Mouse (Mus musculus) inflammation-experienced regulatory T-cells, adult 6 months (primary cell): ENCODE measurements around the gene Plekha8. TPM values are rescaled to one million over a fixed set of nuclear protein-coding genes. Genes with fewer than 3 reads are reported as not detected.
A peak's percentile ranks its signal among the peaks of the same experiment; 100 is the strongest.

Source experiments
- ATAC-seq: one replicate; pipeline ENCODE4 v1.8.0; 2017
- polyA plus RNA-seq, 3 experiments: library from polyadenylated mRNA; unstranded; fragments of 100-300 nt; shearing (Covaris generic); gene quantifications; one replicate each; pipeline ENCODE4 v1.2.1; 2017

Gene Plekha8
- polyA plus RNA-seq, 3 experiments from 2014 or later: 1.3 to 1.6 (median 1.5) TPM

DNA sequence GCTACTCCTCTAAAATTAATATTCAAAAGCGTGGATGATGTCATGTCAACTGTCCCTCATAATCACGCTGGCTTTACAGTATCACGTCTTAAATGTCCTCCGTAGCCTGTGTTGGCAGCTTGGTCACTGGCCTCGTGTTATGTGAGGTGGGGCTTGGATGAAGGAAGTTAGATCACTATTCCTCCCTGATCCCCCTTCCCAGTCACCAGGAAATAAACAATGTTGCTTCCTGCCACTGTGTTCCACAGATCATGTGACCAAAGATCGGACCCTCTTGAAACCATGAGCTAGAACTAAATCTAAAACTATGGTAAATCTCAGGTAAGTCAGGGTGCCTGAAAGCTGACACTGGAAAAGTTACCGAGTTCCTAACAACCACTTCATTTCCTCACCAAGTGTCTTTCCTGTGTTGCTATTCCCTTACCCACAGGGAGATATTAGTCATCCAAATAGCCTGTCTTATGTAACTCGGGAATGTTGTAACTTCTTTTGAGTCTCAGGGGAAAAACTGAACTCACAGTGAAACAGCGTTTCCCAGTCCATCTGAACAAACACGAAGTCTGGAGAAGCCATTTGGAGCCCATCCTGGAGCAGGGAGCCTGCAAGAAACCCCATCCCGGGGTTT lies 60.7 kb downstream of the Plekha8 start:
- ATAC-seq: no peak

DNA sequence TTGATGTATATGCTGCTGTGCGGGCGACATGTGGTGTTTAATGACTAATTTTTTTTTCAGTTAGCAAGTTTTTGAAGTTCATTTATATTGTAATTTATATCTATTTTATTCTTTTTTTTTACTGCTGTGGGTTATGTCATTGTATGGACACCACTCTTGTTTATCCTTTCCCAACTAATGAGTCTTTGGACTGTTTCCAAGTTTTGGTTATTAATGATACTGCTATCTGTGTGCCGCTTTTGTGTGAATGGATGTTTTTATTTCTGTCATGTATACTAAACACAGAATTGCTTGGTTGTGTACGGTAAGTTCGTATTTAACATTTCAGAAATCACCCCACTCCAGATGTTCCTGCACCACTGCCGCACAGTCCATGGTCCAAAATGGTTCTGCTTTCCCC lies 63.0 kb downstream of the Plekha8 start:
- ATAC-seq: no peak

DNA sequence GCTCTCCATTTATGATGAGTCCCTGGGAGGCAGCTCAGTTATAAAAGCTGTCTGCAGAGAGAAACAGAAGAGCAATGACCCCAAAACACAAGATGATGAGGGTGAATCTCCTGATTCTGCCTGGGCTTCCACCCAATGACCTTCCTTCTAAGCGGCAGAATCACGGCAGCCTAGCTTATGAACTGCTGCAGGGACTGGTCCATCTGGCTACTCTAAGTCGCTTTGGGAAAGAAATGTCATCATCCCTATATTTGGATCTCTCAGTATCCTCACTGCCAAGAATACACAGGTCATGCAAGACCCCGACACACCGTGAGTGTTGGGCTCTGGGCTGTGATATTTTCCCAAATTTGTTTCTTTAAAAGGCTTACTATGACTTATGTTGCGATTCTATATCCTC lies 75.0 kb downstream of the Plekha8 start:
- ATAC-seq: no peak

DNA sequence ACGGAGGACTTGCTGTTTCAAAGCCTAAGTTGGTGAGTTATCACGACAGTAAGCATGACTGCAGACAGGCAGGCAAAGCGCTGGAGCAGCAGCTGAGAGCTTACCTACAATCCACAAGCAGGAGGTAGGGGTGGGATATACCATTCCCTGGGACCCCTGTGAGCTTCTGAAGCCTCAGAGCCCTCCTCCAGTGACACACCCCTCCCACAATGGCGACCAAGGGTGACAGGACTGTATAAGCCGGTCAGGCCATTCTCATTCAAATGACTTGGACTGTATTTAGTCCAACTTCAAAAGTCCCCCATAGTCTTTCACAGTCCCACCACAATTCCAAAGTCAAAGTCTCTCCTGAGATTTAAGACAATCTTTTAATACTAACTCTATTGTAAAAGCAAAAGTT lies 78.0 kb downstream of the Plekha8 start:
- ATAC-seq: no peak

DNA sequence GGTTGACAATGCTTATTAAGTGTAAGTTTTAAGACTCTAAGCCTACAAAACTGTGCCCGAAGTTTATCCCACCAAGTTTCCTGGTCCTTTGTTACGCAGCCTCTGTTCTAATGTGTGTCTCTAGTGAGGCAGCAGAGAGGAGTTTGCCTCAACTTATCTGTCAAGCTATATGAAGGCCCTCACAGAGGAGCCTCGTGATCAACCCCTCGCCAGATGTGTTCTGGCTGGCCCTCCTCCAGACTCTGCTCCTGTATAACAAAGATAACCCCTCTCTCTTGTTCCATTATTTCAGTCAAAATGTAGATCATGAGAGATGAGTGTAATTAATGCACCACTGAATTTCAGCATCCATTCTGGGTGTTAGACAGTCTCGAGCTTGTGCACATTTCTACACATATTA lies 84.8 kb downstream of the Plekha8 start:
- ATAC-seq: no peak

- peak; percentile 89 for ATAC-seq
These were observed 86.2 kb downstream of the Plekha8 start, which contains the start of gene Mturn for GRCm38 (mm10) chr6:54680891-54681745. TSS of gene Mturn (plus strand) at chr6:54681624.

DNA sequence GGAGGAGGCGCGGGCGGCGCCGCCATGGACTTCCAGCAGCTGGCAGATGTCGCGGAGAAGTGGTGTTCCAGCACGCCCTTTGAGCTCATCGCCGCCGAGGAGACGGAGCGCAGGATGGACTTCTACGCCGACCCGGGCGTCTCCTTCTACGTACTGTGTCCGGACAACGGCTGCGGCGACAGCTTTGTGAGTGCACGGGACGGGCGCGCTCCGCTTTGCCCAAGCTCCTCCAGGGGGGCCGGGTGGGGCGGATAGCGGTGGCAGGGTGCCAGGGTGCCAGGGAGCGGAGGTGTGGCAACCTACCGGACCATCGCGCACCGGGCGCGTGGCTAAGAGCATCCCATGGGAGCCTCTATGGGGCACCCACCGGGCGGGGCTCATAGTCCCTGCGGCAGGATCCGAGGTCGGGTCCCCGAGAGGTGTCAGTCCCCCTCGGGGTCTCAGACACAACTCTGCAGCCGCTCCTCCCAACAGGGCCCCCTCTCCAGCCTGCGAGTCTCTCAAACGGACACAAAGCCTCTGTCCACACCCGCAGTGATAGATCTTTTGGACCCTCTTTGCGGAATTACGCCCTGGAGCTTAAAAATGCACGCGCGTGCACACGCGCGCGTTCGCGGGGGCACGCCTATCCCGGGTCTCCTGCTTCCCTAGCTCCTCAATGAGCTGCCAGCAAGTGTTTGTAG lies 87.0 kb downstream of the Plekha8 start:
- ATAC-seq: peak; percentile 25

GRCm38 (mm10) chr6:54684085-54684484 lies 89.2 kb downstream of the Plekha8 start:
- no peak for ATAC-seq

- ATAC-seq: peak; percentile 51
These were observed 90.2 kb downstream of the Plekha8 start for GRCm38 (mm10) chr6:54685103-54685502.

- ATAC-seq: no peak
These were observed 90.9 kb downstream of the Plekha8 start for GRCm38 (mm10) chr6:54685716-54686395.

- ATAC-seq: no peak
These were observed 92.2 kb downstream of the Plekha8 start for GRCm38 (mm10) chr6:54686946-54687737.

DNA sequence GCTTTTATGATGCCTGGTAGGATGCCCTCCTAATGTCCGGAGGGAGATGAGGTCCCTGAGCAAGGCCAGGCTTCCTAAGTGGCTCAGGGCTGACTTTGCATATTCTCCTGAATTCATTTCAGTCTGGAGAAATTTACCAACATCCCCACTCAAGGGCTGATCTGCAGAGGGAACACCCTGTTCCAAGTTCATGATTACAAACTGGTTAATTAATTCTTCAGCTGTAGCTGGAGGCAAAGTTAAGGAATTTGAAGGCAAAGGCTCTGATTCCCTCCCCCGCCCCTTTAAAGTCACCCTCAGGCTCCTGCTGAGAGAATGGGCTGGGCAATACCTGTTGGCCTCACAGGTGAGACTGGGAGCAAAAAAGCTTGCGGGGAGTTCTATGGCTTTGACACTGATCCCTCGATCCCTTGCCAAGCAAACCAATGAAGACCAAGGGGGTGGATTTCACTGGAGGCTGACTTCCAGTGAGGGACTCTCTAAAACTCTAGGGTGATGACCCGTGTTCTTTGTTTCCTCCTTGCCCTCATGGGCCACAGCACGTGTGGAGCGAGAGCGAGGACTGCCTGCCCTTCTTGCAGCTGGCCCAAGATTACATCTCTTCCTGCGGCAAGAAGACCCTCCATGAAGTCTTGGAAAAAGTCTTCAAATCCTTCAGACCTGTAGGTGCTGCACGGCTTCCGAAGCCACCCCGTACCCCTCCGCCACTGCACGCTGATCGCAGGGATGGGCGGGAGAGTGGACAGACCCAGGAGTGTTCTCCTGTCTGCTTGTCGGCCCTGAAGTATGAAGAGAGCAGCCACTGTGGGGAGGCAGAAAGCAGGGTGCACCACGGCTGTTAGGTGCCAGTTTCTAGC lies 93.8 kb downstream of the Plekha8 start:
- no peak for ATAC-seq

DNA sequence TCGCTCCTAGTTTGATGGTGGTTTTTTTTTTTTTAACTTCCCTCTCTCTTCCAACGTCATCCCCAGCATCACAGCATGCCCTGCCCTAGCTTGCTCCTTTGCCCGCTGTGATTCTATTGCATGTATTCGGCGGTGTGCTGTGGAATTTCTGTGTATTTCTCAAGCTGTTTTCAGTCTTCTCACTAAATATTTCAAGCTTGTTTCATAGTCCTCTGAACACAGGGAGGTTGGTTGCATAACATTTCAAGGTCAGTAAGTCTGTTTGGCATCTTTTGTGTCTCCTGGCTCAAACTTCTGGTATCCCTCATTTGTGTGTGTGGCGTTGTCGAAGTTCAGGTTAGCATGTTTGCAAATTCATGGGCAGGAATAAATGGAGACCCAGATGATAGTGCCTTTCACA lies 94.8 kb downstream of the Plekha8 start:
- ATAC-seq: no peak

DNA sequence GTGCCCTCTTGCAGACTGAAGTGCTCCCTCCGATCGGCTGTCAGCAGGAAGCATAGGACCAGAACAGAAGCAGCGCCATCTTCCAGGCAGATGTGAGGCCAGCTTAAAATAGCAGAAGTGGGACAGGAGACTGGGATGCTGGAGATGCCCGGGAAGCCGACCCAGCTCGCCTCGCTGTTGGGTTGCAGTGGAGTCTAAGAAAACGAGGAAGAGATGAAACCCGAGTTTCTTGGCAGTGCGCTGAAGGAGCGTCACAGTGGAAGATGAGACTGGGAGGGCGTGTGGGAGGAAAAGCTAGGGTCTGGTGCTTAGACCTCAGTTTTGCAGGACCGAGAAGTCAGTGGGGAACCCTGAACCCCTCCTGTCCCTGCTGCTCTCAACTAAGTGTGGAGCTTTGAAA lies 95.9 kb downstream of the Plekha8 start:
- no peak for ATAC-seq

- no peak for ATAC-seq
These were observed 96.6 kb downstream of the Plekha8 start for GRCm38 (mm10) chr6:54691368-54692116.

DNA sequence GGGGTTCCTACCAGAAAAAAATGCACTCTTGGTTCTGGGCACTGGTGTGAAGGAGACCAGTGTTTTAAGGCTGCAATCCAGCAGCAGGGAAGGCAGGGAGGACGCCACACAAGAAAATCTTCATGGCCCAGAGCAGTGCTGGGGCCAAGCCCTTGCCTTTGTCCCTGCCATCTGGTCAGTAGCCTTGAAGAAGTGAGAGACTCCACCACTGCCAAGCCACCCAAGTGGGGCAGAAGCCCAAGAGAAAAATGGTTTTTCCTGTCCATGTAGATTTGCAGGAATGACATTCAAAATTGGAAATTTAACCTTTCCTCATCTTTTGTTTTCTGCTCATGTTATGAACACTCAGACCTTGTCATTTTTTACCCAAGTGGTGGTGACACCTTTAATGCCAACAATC lies 97.3 kb downstream of the Plekha8 start:
- no peak for ATAC-seq

DNA sequence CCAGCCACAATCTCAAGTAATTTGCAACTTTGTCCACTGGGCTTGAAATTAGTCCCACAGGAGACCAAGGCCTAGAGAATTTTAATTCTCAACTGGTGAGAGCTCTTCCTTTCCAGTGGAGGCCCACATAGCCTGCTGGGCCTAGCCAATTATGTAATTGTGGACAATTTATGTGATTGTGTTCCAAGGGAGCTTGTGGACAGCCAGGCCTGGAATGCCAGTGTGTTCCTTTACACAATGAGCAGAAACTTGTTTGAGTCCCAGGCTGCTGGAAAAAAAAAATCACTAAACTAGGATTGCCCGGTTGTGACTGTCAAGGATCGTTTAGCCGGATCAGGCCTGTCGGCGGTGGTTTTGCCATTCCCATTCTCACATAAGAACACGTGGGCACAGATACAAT lies 98.4 kb downstream of the Plekha8 start:
- ATAC-seq: no peak
